Mouse (Mus musculus) hindbrain, embryonic 14.5 days (tissue): ENCODE data around the gene Stam2. TPM values are rescaled to one million over a fixed set of nuclear protein-coding genes. Genes with fewer than 3 reads are reported as not detected.

Source experiments
- ATAC-seq: fragments of 200-750 bp; cut with Nextera tagmentation; 2 replicates; pipeline ENCODE4 v1.8.0; 2017; ENCODE audit warnings: moderate number of reproducible peaks, mild to moderate bottlenecking, moderate TSS enrichment, moderate library complexity; ENCODE audit not compliant: low FRiP score
- DNase-seq: peaks from one replicate; pipeline ENCODE4 v3.0.0-alpha.2; 2015; ENCODE audit warnings: low spot score
- H3K27ac ChIP-seq: fragments of 300-500 bp; sonication (generic); 2 replicates; pipeline ENCODE4 v1.5.1; 2014; ENCODE audit warnings: mild to moderate bottlenecking, moderate library complexity
- H3K27me3 ChIP-seq: fragments of 300-500 bp; sonication (generic); 2 replicates; pipeline ENCODE4 v1.6.1; 2014; ENCODE audit warnings: mild to moderate bottlenecking, low read length, mixed read lengths; ENCODE audit not compliant: control insufficient read depth, insufficient read depth
- H3K36me3 ChIP-seq: fragments of 300-500 bp; sonication (generic); replicated peaks from 2 replicates; pipeline ENCODE4 v1.6.1; 2014; ENCODE audit not compliant: control insufficient read depth, insufficient read depth
- H3K4me1 ChIP-seq: fragments of 300-500 bp; sonication (generic); replicated peaks from 2 replicates; pipeline ENCODE4 v1.6.1; 2014; ENCODE audit warnings: antibody characterized with exemption, low read length, mixed read lengths; ENCODE audit not compliant: control insufficient read depth, insufficient read depth
- H3K4me2 ChIP-seq: fragments of 300-500 bp; sonication (generic); replicated peaks from 2 replicates; pipeline ENCODE4 v1.6.1; 2014; ENCODE audit warnings: mild to moderate bottlenecking, moderate library complexity
- H3K4me3 ChIP-seq: fragments of 300-500 bp; sonication (generic); replicated peaks from 2 replicates; pipeline ENCODE4 v1.5.1; 2014; ENCODE audit warnings: mild to moderate bottlenecking, low read length
- H3K9ac ChIP-seq: fragments of 300-500 bp; sonication (generic); 2 replicates; pipeline ENCODE4 v1.6.1; 2014
- H3K9me3 ChIP-seq: fragments of 300-500 bp; sonication (generic); 2 replicates; pipeline ENCODE4 v1.6.1; 2016; ENCODE audit warnings: low read length; ENCODE audit not compliant: control insufficient read depth
- WGBS: fragments of 180-500 bp; shearing (Covaris S2); extraction: QIAGEN DNeasy Blood & Tissue Kit; methylation state at CpG from one replicate; pipeline ENCODE4 v1.1.7; 2014; 5-methylcytosine and 5-hydroxymethylcytosine counted together
- polyA plus RNA-seq: library from polyadenylated mRNA; unstranded; fragments of >200 nt; fragmentation: Nextera tagmentation; extraction: Ambion mirVana; gene quantifications from 2 replicates; pipeline ENCODE4 v1.2.1, GENCODE M21; 2014

Stam2 gene
- 46.9 and 50.7 TPM in 2 replicates for polyA plus RNA-seq

- WGBS, result 8% methylated on average over 54 of the region's 54 CpGs
- Histone ChIP-seq H3K27me3 (no peaks in the 10 kb centered on the region), H3K9ac (peak within 1 kb of the TSS; percentile 88), H3K36me3 (no peaks in the 10 kb centered on the region), H3K4me3 (peak within 1 kb of the TSS; percentile 89), H3K4me2 (peak within 1 kb of the TSS; percentile 61), H3K4me1 (0 out of 2 replicates have a peak, but pooled peaks cover 4% of the 10 kb centered on the region), H3K27ac (peak within 1 kb of the TSS; percentile 99), H3K9me3 (no peaks in the 10 kb centered on the region)
- DNase-seq (peak; percentile 82), ATAC-seq (peak; percentile 93)
Observed at GRCm38 (mm10) chr2:52742256-52743158, at the start of gene Stam2. TSS of gene Stam2 (minus strand) at chr2:52742281.

- Histone ChIP-seq H3K27me3 (no peaks in the 10 kb centered on the region), H3K4me2 (no peak overlapping the region), H3K36me3 (no peaks in the 10 kb centered on the region), H3K27ac (no peak overlapping the region), H3K4me3 (no peak overlapping the region), H3K9me3 (no peaks in the 10 kb centered on the region), H3K4me1 (no peaks in the 10 kb centered on the region), H3K9ac (no peak overlapping the region)
- ATAC-seq, result 0 out of 2 replicates have a peak, but pooled peaks have one; percentile 31
- no peak for DNase-seq
- WGBS, result 47% methylated on average over 3 of the region's 3 CpGs
Observed at GRCm38 (mm10) chr2:52785106-52785721, 43.1 kb upstream of the Stam2 start.

DNA sequence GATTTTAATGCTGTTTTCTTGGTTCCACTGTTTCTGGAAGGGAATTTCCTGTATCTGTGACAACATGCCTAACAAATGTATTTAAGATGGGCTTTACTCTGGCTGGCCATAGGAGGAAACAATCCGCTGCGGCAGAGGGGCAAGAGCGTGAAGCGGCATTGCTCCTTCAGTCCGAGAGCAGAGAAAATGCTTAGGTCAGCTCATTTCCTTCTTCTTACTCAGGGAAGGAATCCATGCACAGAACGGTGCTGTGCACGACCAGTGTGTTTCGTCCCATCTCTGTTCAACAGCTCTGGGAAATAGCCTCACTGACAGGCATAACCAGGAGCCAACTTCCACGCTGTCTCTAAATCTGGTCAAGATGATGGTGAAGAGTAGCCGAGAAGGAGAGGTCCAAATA, 37.9 kb upstream of the Stam2 start:
- ATAC-seq, result no peak
- no peaks in the 10 kb centered on the region for H3K9me3 ChIP-seq

GRCm38 (mm10) chr2:52779381-52779780, 37.3 kb upstream of the Stam2 start:
- H3K4me1 ChIP-seq, result no peaks in the 10 kb centered on the region
- H3K27me3 ChIP-seq, result no peaks in the 10 kb centered on the region
- H3K27ac ChIP-seq, result no peak overlapping the region
- H3K9me3 ChIP-seq, result no peaks in the 10 kb centered on the region
- ATAC-seq, result no peak
- no peak overlapping the region for H3K4me3 ChIP-seq
- WGBS, result 84% methylated on average over 9 of the region's 9 CpGs
- H3K9ac ChIP-seq, result no peak overlapping the region
- DNase-seq, result no peak
- H3K4me2 ChIP-seq, result no peak overlapping the region
- no peaks in the 10 kb centered on the region for H3K36me3 ChIP-seq

More for the DNA sequence above, 37.9 kb upstream of the Stam2 start:
- Histone ChIP-seq H3K27me3 (no peaks in the 10 kb centered on the region), H3K4me2 (no peak overlapping the region), H3K36me3 (no peaks in the 10 kb centered on the region), H3K4me3 (no peak overlapping the region), H3K27ac (no peak overlapping the region), H3K4me1 (no peaks in the 10 kb centered on the region), H3K9ac (no peak overlapping the region)
- WGBS, result 89% methylated on average over 10 of the region's 10 CpGs
- no peak for DNase-seq

- WGBS, result 68% methylated on average over 2 of the region's 2 CpGs
- DNase-seq (peak; percentile 48), ATAC-seq (peak; percentile 68; the same call in 1 of the 2 replicates)
- no peaks in the 10 kb centered on the region for H3K27me3 ChIP-seq
- no peaks in the 10 kb centered on the region; the same call in 1 of the 2 replicates for H3K4me1 ChIP-seq
- H3K4me2 ChIP-seq, result no peak overlapping the region
- H3K9ac ChIP-seq, result no peak overlapping the region
- no peak overlapping the region for H3K27ac ChIP-seq
- H3K36me3 ChIP-seq, result no peaks in the 10 kb centered on the region
- no peaks in the 10 kb centered on the region for H3K9me3 ChIP-seq
- no peak overlapping the region for H3K4me3 ChIP-seq
Observed at GRCm38 (mm10) chr2:52777839-52778238, 35.8 kb upstream of the Stam2 start.

- Histone ChIP-seq H3K27ac (no peak overlapping the region), H3K9me3 (no peaks in the 10 kb centered on the region), H3K4me1 (no peaks in the 10 kb centered on the region; the same call in 1 of the 2 replicates), H3K9ac (no peak overlapping the region), H3K4me3 (no peak overlapping the region), H3K27me3 (no peaks in the 10 kb centered on the region), H3K4me2 (no peak overlapping the region), H3K36me3 (no peaks in the 10 kb centered on the region)
- 33% methylated on average over 1 of the region's 1 CpGs for WGBS
- ATAC-seq (no peak), DNase-seq (no peak)
Observed at GRCm38 (mm10) chr2:52774373-52774772, 32.3 kb upstream of the Stam2 start.

- H3K9ac ChIP-seq, result no peak overlapping the region
- no peak for DNase-seq
- H3K27me3 ChIP-seq, result no peaks in the 10 kb centered on the region
- H3K4me1 ChIP-seq, result no peaks in the 10 kb centered on the region; the same call in 1 of the 2 replicates
- 28% methylated on average over 5 of the region's 5 CpGs for WGBS
- no peaks in the 10 kb centered on the region for H3K36me3 ChIP-seq
- H3K27ac ChIP-seq, result no peak overlapping the region
- no peak overlapping the region for H3K4me2 ChIP-seq
- H3K9me3 ChIP-seq, result no peaks in the 10 kb centered on the region
- no peak overlapping the region for H3K4me3 ChIP-seq
- no peak; the same call in 1 of the 2 replicates for ATAC-seq
Observed at GRCm38 (mm10) chr2:52772774-52773393, 30.8 kb upstream of the Stam2 start.

GRCm38 (mm10) chr2:52765130-52765529, 23.0 kb upstream of the Stam2 start:
- H3K27ac ChIP-seq, result no peak overlapping the region
- 93% methylated on average over 6 of the region's 6 CpGs for WGBS
- ATAC-seq (no peak), DNase-seq (no peak)
- H3K27me3 ChIP-seq, result no peaks in the 10 kb centered on the region
- no peak overlapping the region for H3K4me2 ChIP-seq
- H3K4me1 ChIP-seq, result no peaks in the 10 kb centered on the region
- H3K9ac ChIP-seq, result no peak overlapping the region
- no peaks in the 10 kb centered on the region for H3K36me3 ChIP-seq
- H3K4me3 ChIP-seq, result no peak overlapping the region
- no peaks in the 10 kb centered on the region for H3K9me3 ChIP-seq

DNA sequence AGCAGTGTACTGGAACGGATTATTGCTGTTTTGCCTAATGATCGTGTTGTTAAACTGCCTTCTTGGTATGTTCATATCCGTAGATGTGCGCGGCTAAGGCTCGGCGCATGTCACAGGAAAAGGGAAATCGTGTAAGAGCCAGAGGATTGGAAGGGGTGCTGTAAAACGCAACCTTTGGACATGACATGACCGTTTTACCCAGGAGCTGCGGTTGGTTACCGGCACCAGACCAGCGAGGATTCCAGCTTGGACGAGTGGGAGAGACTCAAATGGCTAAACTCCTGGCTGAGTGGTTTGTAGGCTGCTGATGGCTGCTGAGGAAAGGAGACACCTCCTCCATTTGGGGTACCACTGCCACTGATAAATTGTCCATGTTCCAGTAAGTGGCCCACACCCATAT, 21.8 kb upstream of the Stam2 start:
- WGBS, result 87% methylated on average over 14 of the region's 14 CpGs
- Histone ChIP-seq H3K27ac (no peak overlapping the region), H3K9ac (no peak overlapping the region), H3K4me3 (no peak overlapping the region), H3K36me3 (no peaks in the 10 kb centered on the region), H3K4me2 (no peak overlapping the region), H3K27me3 (no peaks in the 10 kb centered on the region), H3K4me1 (no peaks in the 10 kb centered on the region), H3K9me3 (no peaks in the 10 kb centered on the region)
- DNase-seq (no peak), ATAC-seq (no peak)
